ENCODE assay signal across 9 mouse cellular contexts in the genomic region with DNA sequence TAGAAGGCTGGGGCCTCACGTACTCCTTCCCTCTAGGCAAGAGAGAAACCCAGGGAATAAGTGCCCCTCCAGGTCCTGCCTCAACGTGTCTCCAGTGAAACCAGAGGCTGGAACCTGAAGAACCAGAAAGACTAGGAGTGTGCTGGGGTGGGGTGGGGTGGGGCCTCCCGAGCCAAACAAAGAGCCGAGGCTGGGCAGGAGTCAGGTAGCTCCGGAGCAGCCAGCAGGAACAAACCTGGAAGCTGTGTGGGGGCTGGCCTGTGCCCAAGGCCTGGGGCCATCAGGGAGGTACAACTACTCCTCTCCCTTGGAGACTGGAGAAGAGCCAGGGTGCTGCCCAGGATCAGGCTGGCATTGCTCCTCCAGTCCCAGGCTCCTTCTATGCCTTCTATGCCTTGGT. TPM values are rescaled to one million over a fixed set of nuclear protein-coding genes. Genes with fewer than 3 reads are reported as not detected.
DNase-seq lines count a peak whose midpoint lies in the region; ATAC-seq and TF ChIP-seq lines count a peak whose summit lies in the region.
"Had no signal": no experiment of that assay in that cellular context is flagged by ENCODE, and none has a peak within 500 bp of the region (broad histone marks: within the 10 kb centered on the region; RNA-seq: fewer than 3 reads in every experiment).

No protein-coding gene starts in this region.

- no peaks in the 10 kb centered on the region for H3K27me3 ChIP-seq in forebrain, embryonic 11.5 days (ENCODE audit: control insufficient read depth, insufficient read depth, low read length)
- H3K27me3 ChIP-seq in forebrain, postnatal 0 days (ENCODE audit: insufficient read depth, low read length) = no peaks in the 10 kb centered on the region
- H3K27me3 ChIP-seq in hindbrain, postnatal 0 days (ENCODE audit: insufficient read depth, low read length) = no peaks in the 10 kb centered on the region

- no peak for TF ChIP-seq POLR2A in lung, adult 2 months (IDR thresholded peaks at IDR 0.05; ENCODE audit: borderline replicate concordance, extremely low read depth, low read depth, low read length)

- peak overlapping the region; percentile 20; the same call in 1 of the 2 replicates for H3K9ac ChIP-seq in forebrain, embryonic 11.5 days (ENCODE audit: low read length)
- no peak overlapping the region for H3K9ac ChIP-seq in forebrain, postnatal 0 days
- no peak overlapping the region for H3K9ac ChIP-seq in hindbrain, postnatal 0 days (replicated peaks; ENCODE audit: low read length)

- H3K4me1 ChIP-seq in forebrain, embryonic 11.5 days (replicated peaks; ENCODE audit: control insufficient read depth, insufficient read depth, low read length) = peaks cover 46% of the 10 kb centered on the region
- H3K4me1 ChIP-seq in forebrain, postnatal 0 days (ENCODE audit: insufficient read depth) = peaks cover 11% of the 10 kb centered on the region; the same call in 1 of the 2 replicates
- H3K4me1 ChIP-seq in hindbrain, postnatal 0 days (ENCODE audit: insufficient read depth, low read length) = peaks cover 33% of the 10 kb centered on the region
- H3K4me1 ChIP-seq in lung, adult 2 months (ENCODE audit: control insufficient read depth, insufficient read depth, low read length) = peaks cover 23% of the 10 kb centered on the region

- H3K36me3 ChIP-seq in forebrain, embryonic 11.5 days (ENCODE audit: control insufficient read depth, insufficient read depth, low read length) = peaks cover 9% of the 10 kb centered on the region; the same call in 1 of the 2 replicates
- H3K36me3 ChIP-seq in forebrain, postnatal 0 days (ENCODE audit: insufficient read depth) = peaks cover 36% of the 10 kb centered on the region
- peaks cover 16% of the 10 kb centered on the region; the same call in 1 of the 2 replicates for H3K36me3 ChIP-seq in hindbrain, postnatal 0 days (ENCODE audit: insufficient read depth, low read length)

- TF ChIP-seq CTCF in forebrain, postnatal 0 days (IDR thresholded peaks at IDR 0.05; ENCODE audit: low read depth) = no peak
- no peak for TF ChIP-seq CTCF in hindbrain, postnatal 0 days (IDR thresholded peaks at IDR 0.05; ENCODE audit: low read depth)
- TF ChIP-seq CTCF in lung, adult 2 months (IDR thresholded peaks at IDR 0.05; ENCODE audit: insufficient read depth, low read length) = no peak

- WGBS in forebrain, embryonic 11.5 days = 41% methylated on average over 5 of the region's 5 CpGs
- 38% methylated on average over 5 of the region's 5 CpGs for WGBS in forebrain, postnatal 0 days
- WGBS in hindbrain, postnatal 0 days = 35% methylated on average over 5 of the region's 5 CpGs
- WGBS in lung, adult 2 months = 52% methylated on average over 5 of the region's 5 CpGs

- DNase-seq in forebrain, embryonic 11.5 days (ENCODE audit: low spot score) = no peak
- no peak for DNase-seq in forebrain, postnatal 0 days
- DNase-seq in cerebellum, postnatal 10 days = peak; percentile 64 to 76
- DNase-seq in hindbrain, postnatal 0 days (ENCODE audit: low spot score) = no peak
- peak; percentile 72 for DNase-seq in lung, adult 2 months
- DNase-seq in right cerebral cortex, adult 18-20 months = no peak
- DNase-seq in adipocyte (ENCODE audit: low spot score) = no peak

- peak overlapping the region; percentile 18 for H3K27ac ChIP-seq in forebrain, embryonic 11.5 days (ENCODE audit: low read depth, low read length)
- H3K27ac ChIP-seq in forebrain, postnatal 0 days (ENCODE audit: low read depth, low read length) = no peak overlapping the region
- 0 out of 2 replicates have a peak overlapping the region, but pooled peaks have one; percentile 32 for H3K27ac ChIP-seq in hindbrain, postnatal 0 days

- no peak overlapping the region for H3K4me2 ChIP-seq in forebrain, embryonic 11.5 days (ENCODE audit: low read depth, low read length, severe bottlenecking)
- H3K4me2 ChIP-seq in forebrain, postnatal 0 days (ENCODE audit: low read depth) = no peak overlapping the region
- no peak overlapping the region for H3K4me2 ChIP-seq in hindbrain, postnatal 0 days (ENCODE audit: low read depth, low read length)

- no peaks in the 10 kb centered on the region; the same call in 1 of the 2 replicates for H3K9me3 ChIP-seq in forebrain, embryonic 11.5 days (ENCODE audit: control insufficient read depth, low read length)
- H3K9me3 ChIP-seq in forebrain, postnatal 0 days (ENCODE audit: low read length) = no peaks in the 10 kb centered on the region
- no peaks in the 10 kb centered on the region for H3K9me3 ChIP-seq in hindbrain, postnatal 0 days (ENCODE audit: low read length)

- no peak for ATAC-seq in forebrain, embryonic 11.5 days (replicated peaks; ENCODE audit: low FRiP score)
- no peak for ATAC-seq in forebrain, postnatal 0 days
- ATAC-seq in hindbrain, postnatal 0 days = no peak
- ATAC-seq in monocyte, adult 5-6 weeks (replicated peaks; ENCODE audit: insufficient number of reproducible peaks, low FRiP score, low TSS enrichment, poor library complexity, severe bottlenecking) = no peak

- no peak overlapping the region for H3K4me3 ChIP-seq in forebrain, embryonic 11.5 days (ENCODE audit: low read depth, low read length)
- no peak overlapping the region for H3K4me3 ChIP-seq in forebrain, postnatal 0 days (ENCODE audit: low read depth, low read length)
- no peak overlapping the region for H3K4me3 ChIP-seq in hindbrain, postnatal 0 days (ENCODE audit: low read length)
- H3K4me3 ChIP-seq in lung, adult 2 months (replicated peaks; ENCODE audit: extremely low read depth, low read depth, low read length) = no peak overlapping the region
- H3K4me3 ChIP-seq: myocyte had no signal

RNA-seq across cellular contexts. Expression of gene Ptprf, which starts 18.9 kb away (rescaled TPM):
- polyA plus RNA-seq in forebrain, embryonic 11.5 days (2014; fragmentation: Nextera tagmentation; extraction: Ambion mirVana) = 90.5 and 99.9 TPM in 2 replicates
- total RNA-seq in forebrain, postnatal 0 days (2014; rRNA removed) = 109 and 120 TPM in 2 replicates
- polyA plus RNA-seq in forebrain, postnatal 0 days (2015; fragmentation: Nextera tagmentation; extraction: Ambion mirVana) = 30.5 and 45.0 TPM in 2 replicates
- total RNA-seq in hindbrain, postnatal 0 days (2014; rRNA removed) = 178 and 196 TPM in 2 replicates
- 39.2 and 44.4 TPM in 2 replicates for polyA plus RNA-seq in hindbrain, postnatal 0 days (2015; fragmentation: Nextera tagmentation; extraction: Ambion mirVana)
- 245 and 250 TPM in 2 replicates for polyA plus RNA-seq in lung, adult 2 months (2012; rRNA removed)
- total RNA-seq in monocyte, adult 5-6 weeks (2017) = not detected in 3 replicates

Comparison
In these comparisons a context has a peak if more than half of its experiments do, and no peak if none do; other contexts are left out.
1. DNase-seq: peak in cerebellum, postnatal 10 days (2 of 2) and lung, adult 2 months (single experiment); none in forebrain, embryonic 11.5 days (single experiment), forebrain, postnatal 0 days (single experiment), hindbrain, postnatal 0 days (single experiment), right cerebral cortex, adult 18-20 months (single experiment) and adipocyte (single experiment).